Mouse (Mus musculus) liver, embryonic 14.5 days (tissue): ENCODE data around the gene Arhgef38.

ENCODE experiments used
- CTCF ChIP-seq: IDR thresholded peaks from 2 replicates; pipeline ENCODE4 v1.5.1; 2016; ENCODE audit warnings: antibody characterized with exemption, low read depth, control low read depth
- EP300 ChIP-seq: IDR thresholded peaks from 2 replicates; pipeline ENCODE4 v1.6.1; 2016; ENCODE audit warnings: antibody characterized with exemption, low read depth

- no peak for TF ChIP-seq EP300
- no peak for TF ChIP-seq CTCF
These were observed 140.4 kb downstream of the Arhgef38 start for GRCm38 (mm10) chr3:133094305-133094704.
